Mouse (Mus musculus): ENCODE measurements around the gene Slc25a38.

- no peak for TF ChIP-seq CTCF (IDR thresholded peaks at IDR 0.05; ENCODE audit: borderline replicate concordance, insufficient read depth, low read length)
- no peak for TF ChIP-seq POLR2A (IDR thresholded peaks at IDR 0.05; ENCODE audit: low read depth, low read length)
Measured at GRCm38 (mm10) chr9:120151152-120151551, 41.0 kb downstream of the Slc25a38 start.
